In the genomic region with DNA sequence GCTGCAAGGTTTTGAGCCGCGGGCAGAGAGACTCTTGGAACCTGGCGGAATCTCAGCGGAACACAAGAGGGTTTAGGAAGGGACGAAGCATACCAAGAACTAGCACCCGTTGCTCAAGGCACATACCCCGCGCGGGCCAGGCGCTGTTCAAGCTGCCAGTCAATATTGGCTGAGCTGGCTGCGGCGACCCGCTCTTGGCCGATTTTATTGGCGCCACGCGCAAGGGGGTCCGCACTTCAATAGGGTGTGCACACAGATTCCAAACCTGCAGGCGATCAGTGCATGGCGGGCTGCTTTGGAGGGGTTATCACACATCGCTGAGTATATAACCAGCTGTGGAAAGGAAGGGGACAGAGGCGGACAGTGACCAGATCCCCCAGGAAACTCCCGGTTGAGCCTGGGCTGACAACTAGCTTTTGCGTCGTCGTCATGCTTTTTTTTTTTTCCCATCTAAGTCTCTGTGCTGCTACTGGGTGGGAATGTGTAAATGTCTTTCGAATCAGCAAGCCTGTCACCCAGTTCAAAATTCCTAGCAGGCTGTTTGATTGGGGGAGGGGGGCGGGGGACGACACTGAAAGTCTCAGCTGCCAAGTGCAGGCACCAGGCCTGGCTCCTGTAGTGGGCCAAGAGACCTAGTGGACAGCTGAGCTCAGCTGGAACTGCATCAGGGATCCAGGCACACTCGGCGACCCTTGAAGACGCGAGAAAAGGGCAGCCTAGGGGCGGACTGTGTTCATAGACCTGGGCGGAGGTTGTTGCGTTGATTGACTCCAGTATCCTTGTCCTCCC, we compare ENCODE assay signal across 10 mouse cellular contexts. TPM values are rescaled to one million over a fixed set of nuclear protein-coding genes. Genes with fewer than 3 reads are reported as not detected.
DNase-seq lines count a peak whose midpoint lies in the region; ATAC-seq lines count a peak whose summit lies in the region.
"Had no signal": no experiment of that assay in that cellular context is flagged by ENCODE, and none has a peak within 500 bp of the region (broad histone marks: within the 10 kb centered on the region; RNA-seq: fewer than 3 reads in every experiment).

No protein-coding gene starts in this region.

- no peak overlapping the region for H3K27ac ChIP-seq in heart, embryonic 10.5 days
- H3K27ac ChIP-seq in hindbrain, embryonic 15.5 days (replicated peaks): peak overlapping the region; percentile 39
- peak overlapping the region; percentile 90 for H3K27ac ChIP-seq in midbrain, embryonic 13.5 days

- peak overlapping the region; percentile 52 for H3K9ac ChIP-seq in hindbrain, embryonic 15.5 days
- peak overlapping the region; percentile 84 for H3K9ac ChIP-seq in midbrain, embryonic 13.5 days (replicated peaks)

- H3K4me1 ChIP-seq in heart, embryonic 10.5 days: peaks cover 26% of the 10 kb centered on the region
- peaks cover 55% of the 10 kb centered on the region for H3K4me1 ChIP-seq in hindbrain, embryonic 15.5 days (replicated peaks)
- H3K4me1 ChIP-seq in midbrain, embryonic 13.5 days (replicated peaks): peaks cover 71% of the 10 kb centered on the region

- H3K4me3 ChIP-seq in heart, embryonic 10.5 days: peak overlapping the region; percentile 63
- peak overlapping the region; percentile 38 for H3K4me3 ChIP-seq in hindbrain, embryonic 15.5 days
- H3K4me3 ChIP-seq in midbrain, embryonic 13.5 days (replicated peaks): peak overlapping the region; percentile 62

- no peaks in the 10 kb centered on the region for H3K9me3 ChIP-seq in heart, embryonic 10.5 days
- H3K9me3 ChIP-seq in hindbrain, embryonic 15.5 days: no peaks in the 10 kb centered on the region
- H3K9me3 ChIP-seq in midbrain, embryonic 13.5 days: no peaks in the 10 kb centered on the region

- H3K36me3 ChIP-seq in heart, embryonic 10.5 days: no peaks in the 10 kb centered on the region
- no peaks in the 10 kb centered on the region for H3K36me3 ChIP-seq in hindbrain, embryonic 15.5 days
- H3K36me3 ChIP-seq in midbrain, embryonic 13.5 days: no peaks in the 10 kb centered on the region

- no peak for DNase-seq in heart, embryonic 10.5 days (ENCODE audit: low spot score)
- DNase-seq in heart, postnatal 10 days: no peak
- peak; percentile 36 for DNase-seq in embryo, embryonic 11 days
- no peak for DNase-seq in frontal cortex, postnatal 14 days (ENCODE audit: low spot score in 2 of 2)
- DNase-seq in layer of hippocampus, adult 11-12 months (ENCODE audit: low spot score): no peak
- DNase-seq in left cerebral cortex, adult 11 months (ENCODE audit: low spot score): no peak

- intact Hi-C loops in heart, postnatal 10 days (cut with DNase I): no loop called here

- peak overlapping the region; percentile 87 for H3K4me2 ChIP-seq in hindbrain, embryonic 15.5 days
- peak overlapping the region; percentile 89 for H3K4me2 ChIP-seq in midbrain, embryonic 13.5 days (replicated peaks)

- under 1% methylated on average over 36 of the region's 36 CpGs for WGBS in heart, embryonic 10.5 days
- under 1% methylated on average over 36 of the region's 36 CpGs for WGBS in hindbrain, embryonic 15.5 days
- under 1% methylated on average over 36 of the region's 36 CpGs for WGBS in midbrain, embryonic 13.5 days

- H3K27me3 ChIP-seq in heart, embryonic 10.5 days (ENCODE audit: insufficient read depth, poor library complexity, severe bottlenecking): peaks cover 100% of the 10 kb centered on the region
- peaks cover 79% of the 10 kb centered on the region for H3K27me3 ChIP-seq in hindbrain, embryonic 15.5 days
- H3K27me3 ChIP-seq in midbrain, embryonic 13.5 days: peaks cover 95% of the 10 kb centered on the region

- no peak for ATAC-seq in hindbrain, embryonic 15.5 days (ENCODE audit: low FRiP score, low read depth)
- ATAC-seq in midbrain, embryonic 13.5 days: no peak

RNA-seq across cellular contexts. Expression of a gene that starts 2.1 kb away (rescaled TPM):
- polyA plus RNA-seq in heart, embryonic 10.5 days (2016; fragmentation: Nextera tagmentation; extraction: Ambion mirVana): 0.10 and 1.9 TPM in 2 replicates
- not detected for total RNA-seq in heart, postnatal 10 days (2021)
- 4.2 and 6.2 TPM in 2 replicates for polyA plus RNA-seq in hindbrain, embryonic 15.5 days (2015; fragmentation: Nextera tagmentation; extraction: Ambion mirVana)
- 10.4 and 10.7 TPM in 2 replicates for polyA plus RNA-seq in midbrain, embryonic 13.5 days (2015; fragmentation: Nextera tagmentation; extraction: Ambion mirVana)
- total RNA-seq: adrenal gland, adult 18-20 months had no signal
- polyA plus RNA-seq: large intestine, adult 2 months had no signal
